Mouse (Mus musculus) testis, postnatal 14 days (tissue): ENCODE measurements around the gene Plce1.

Source experiments
- DNase-seq: peaks from one replicate; pipeline ENCODE4 v3.0.0; 2021; ENCODE audit warnings: low spot score

Plce1 gene

DNA sequence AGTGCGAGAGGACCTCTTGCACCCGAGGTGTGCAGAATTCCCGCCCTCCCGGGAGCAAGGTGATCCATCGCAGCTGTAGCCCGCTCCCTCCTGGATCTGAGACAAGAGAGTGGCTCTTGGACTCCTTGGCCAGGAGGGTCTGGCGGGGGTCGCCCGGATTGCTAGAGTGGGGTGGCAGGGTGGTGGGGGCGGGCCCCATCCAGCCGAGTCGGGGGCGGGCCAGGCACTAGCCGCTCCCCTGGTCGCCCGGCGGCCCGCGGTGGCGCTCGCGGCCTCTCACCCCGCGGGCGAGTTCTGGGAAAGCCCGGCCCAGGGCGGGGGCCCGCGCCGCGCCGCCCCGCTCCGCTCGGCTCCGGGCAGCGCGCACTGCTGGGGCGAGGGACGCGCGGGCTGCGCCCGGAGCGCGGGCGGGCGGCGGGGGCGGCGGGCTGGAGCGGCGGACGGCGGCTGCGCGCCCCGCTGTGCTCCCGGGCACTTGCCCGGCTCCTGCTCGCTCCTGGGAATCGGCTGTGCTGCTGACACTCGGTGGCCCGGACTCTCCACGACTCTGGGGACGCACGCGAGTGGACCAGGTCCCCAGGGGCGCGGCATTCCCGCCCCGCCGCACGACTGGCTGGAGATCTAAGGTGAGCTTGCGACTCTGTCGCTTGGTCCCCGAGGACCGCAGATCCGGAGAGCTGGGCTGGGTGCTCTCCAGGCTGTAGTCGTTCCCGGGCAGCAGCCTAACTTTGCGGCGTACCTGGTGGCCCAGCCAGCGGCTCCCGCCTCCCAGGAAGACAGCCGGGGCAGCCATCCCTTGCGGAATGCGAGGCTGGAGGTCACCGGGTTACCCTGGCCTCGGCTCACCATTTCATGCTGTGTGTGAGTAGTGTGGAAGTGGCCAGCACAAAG, at the start of gene Plce1:
Plce1 (plus strand) TSS at position 379 of the 891 bp plus-strand sequence.
- DNase-seq = peak; percentile 24

GRCm38 (mm10) chr19:38431326-38431725, 49.6 kb upstream of the Plce1 start:
- no peak for DNase-seq

- no peak for DNase-seq
These were observed 48.9 kb upstream of the Plce1 start for GRCm38 (mm10) chr19:38432021-38432420.

DNA sequence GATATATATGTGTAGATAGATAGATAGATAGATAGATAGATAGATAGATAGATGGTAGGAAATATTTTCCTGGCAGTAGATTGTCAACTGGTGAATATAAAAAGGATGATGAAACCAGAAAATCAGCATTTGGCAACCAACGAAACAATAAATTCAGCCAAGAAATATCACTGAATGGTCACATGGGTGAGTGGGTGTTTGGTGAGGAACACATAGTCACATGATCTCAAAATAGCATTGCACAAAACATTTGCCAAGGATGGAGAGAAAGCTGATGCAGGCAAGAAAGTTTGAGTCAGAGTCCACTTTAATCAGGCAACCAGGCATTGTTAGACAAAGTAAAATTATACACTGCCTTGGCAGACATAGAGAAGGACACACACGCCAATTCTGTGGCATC, 47.5 kb upstream of the Plce1 start:
- DNase-seq = no peak

- DNase-seq = no peak
These were observed 45.7 kb upstream of the Plce1 start for GRCm38 (mm10) chr19:38435221-38435620.

- DNase-seq = no peak
These were observed 39.0 kb upstream of the Plce1 start for GRCm38 (mm10) chr19:38441860-38442259.

DNA sequence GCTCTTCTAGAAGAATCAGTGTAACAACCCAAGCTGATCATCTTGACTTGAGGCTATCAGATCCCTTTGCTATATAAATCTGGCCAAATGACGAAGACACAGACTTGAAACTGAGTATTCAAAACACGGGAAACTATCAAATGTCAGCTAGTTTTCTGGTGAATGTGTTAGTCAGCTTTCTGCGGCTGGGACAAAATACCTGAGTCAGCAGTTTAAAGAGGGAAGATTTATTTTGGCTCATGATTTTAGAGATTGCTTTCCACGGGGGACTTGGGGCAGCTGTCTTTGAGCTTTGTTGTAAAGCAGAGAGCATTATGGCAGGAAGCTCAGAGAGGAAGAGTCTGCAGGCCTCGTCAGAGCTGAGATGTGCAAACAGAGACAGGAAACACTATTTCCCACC, 35.2 kb upstream of the Plce1 start:
- no peak for DNase-seq

DNA sequence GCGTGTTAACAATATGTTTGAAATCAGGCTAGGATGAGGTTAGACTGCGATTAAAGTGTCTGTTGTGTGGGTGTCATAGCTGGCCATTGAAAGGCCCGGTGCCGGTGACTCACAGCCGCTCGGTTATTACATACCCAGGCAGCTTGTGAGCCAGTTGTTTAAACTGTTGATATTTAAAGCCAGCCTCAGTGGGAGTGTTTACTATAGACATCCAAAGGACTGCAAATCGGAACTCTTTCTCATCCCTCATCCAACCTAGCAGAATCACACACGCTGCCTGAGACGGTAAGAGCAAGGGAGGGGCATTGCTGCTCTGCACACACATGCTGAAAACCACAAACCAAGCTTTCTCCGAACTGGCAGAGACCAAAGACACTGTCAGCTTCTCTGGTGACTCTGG, 25.7 kb upstream of the Plce1 start:
- DNase-seq = no peak

DNA sequence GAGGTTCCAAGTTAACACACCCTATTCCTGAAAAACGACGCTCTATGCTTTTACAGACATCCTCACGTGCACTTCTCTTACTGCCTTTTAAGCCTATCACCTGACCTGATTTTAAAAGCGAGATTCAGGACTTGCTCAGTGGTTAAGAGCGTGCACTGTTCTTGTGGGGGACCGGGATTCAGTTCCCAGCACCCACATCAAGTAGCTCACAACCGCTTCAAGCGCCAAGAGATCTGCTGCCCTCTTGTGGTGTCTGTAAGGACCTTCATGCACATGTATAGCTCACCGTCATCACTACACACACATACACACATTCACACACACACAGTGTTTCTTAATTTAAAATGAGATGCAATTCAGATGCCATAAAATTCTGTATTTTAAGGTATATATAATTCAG, 21.9 kb upstream of the Plce1 start:
- no peak for DNase-seq

- DNase-seq = no peak
These were observed 20.2 kb upstream of the Plce1 start for GRCm38 (mm10) chr19:38460696-38461095.

GRCm38 (mm10) chr19:38470257-38470893, 10.5 kb upstream of the Plce1 start:
- no peak for DNase-seq

DNA sequence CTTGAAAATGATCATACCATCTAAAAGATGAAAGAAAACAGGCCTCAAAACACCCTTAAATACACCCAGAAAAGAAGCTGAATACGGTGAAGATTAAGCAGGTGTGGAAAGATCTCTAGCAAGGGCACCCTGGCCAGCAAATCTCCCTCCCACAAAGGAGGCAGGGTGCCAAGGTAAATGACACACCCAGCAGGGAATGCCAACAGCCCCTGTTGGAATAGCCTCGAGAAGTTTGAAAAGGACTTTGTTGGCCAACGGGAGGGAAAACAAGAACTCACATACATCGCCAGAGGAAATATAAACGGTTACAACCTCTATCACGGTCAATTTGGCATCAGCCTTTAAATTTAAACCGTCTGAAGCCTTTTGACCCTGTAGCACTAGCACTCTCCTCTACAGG, 5.5 kb upstream of the Plce1 start:
- DNase-seq = no peak

DNA sequence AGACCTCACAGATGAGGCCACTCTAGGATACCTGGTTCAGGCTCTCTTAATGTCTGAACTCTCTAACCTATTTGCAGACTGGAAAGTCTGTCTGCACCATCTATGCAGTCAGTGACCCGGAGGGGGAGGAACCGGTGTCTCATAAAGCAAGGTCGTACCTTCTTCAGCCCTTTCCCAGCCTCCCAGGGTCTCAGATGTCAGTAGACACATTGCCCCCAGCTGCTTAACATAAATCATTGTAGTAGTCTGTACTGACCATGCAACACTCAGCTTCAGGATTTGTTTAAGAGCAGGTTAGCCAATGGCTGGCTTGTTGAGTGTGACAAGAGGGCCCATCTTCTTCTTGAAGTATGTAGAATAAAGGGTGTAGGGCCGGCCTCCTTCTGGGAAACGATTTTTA, 2.6 kb upstream of the Plce1 start:
- DNase-seq = no peak

DNA sequence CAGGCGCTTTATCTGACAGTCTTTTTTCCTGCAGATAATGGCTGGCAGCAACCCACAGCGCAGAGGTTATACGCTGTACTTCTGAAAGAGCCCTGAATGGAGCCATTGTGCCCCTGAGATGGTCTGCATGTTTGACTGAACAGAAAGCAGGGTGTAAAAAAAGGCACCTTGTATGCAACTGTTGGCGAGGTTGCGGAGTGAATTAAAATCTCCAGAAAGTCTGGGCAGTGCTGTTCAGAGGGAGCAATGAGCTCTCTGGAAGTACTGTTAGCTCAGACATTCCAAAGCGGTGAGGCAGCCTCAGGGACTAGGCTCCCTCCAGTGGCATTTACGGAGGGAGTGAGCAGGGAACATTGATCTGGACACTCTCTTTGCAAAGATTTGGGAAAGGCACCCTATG, 2.0 kb upstream of the Plce1 start:
- peak; percentile 73 for DNase-seq

- no peak for DNase-seq
These were observed 1.4 kb upstream of the Plce1 start for GRCm38 (mm10) chr19:38479473-38479872.

- DNase-seq = no peak
These were observed 671 bp upstream of the Plce1 start for GRCm38 (mm10) chr19:38480156-38480720.

- DNase-seq = no peak
These were observed 997 bp downstream of the Plce1 start for GRCm38 (mm10) chr19:38481906-38482305.

DNA sequence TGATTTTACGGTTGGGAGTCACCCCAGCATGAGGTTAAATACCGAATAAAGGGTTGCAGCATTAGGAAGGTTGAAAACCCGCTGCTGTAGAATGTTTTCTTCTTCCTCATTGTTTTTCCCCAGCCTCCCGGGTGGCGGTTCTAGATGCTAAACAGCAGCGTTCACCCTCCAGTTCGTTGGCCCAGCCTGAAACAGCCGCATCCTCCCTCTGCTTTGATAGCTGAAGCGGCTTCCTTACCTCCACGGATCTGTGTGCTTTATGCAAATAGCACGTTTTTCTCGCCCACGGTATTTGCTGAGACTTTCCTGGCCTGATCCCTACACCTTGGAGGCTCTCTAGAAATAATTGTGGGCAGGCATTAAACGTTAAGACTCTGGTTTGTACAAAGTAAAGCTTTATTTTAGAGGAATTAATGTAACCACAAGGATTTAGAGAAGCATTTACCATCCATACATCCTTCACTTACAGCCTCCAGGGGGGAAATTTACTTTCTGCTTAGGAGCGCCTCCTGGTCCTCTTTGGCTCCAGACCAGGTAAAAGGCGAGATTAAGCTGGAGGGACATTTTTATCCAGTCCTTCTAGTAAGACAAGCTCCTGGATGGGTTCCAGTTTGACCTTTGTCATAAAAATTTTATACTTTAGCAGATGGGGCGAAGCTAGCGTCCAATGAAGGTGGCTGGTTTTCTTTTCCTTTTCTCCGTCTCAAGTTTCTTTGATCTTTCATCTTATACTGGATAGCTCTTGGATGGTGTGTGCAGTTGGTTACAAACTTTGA, 1.7 kb downstream of the Plce1 start:
- no peak for DNase-seq

DNA sequence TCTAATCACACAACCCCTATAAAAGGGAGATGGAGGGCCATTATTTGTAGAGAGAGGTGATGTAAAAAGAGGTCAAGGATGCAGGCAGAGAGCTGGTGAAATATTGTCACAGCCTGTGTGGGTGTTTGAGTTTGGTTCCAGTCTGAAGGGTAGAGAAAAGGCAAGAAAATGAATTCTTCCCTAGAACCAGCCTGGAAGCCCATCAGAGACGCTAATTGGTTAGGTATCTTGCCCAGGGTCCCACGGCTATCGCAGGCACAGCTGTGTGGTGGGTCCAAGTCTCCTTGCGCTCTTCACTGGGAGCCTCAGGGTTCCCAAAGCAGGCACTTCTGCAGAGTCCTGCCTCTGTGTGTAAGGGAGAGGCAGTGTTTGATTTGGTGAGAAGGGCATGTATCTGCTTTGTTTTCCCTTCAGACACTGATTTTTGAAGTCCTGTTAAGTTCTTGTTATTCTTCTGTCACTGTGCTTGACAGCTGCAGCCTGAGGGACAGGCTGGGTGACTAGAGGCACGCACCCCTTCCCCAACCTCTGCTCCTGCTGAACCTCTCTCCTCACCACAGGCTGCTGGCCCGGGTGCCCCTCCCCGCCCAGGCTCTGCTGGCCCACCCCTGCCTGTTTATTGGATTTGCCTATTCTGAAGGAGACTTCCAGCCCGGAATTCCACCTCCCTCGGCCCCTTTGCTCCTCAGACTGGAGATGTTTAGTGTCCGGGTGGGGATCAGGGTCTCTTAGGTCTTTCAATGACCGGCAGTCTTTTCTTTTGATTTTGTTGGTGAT, 5.1 kb downstream of the Plce1 start:
- no peak for DNase-seq

GRCm38 (mm10) chr19:38487501-38487900, 6.6 kb downstream of the Plce1 start:
- DNase-seq = peak; percentile 26

DNA sequence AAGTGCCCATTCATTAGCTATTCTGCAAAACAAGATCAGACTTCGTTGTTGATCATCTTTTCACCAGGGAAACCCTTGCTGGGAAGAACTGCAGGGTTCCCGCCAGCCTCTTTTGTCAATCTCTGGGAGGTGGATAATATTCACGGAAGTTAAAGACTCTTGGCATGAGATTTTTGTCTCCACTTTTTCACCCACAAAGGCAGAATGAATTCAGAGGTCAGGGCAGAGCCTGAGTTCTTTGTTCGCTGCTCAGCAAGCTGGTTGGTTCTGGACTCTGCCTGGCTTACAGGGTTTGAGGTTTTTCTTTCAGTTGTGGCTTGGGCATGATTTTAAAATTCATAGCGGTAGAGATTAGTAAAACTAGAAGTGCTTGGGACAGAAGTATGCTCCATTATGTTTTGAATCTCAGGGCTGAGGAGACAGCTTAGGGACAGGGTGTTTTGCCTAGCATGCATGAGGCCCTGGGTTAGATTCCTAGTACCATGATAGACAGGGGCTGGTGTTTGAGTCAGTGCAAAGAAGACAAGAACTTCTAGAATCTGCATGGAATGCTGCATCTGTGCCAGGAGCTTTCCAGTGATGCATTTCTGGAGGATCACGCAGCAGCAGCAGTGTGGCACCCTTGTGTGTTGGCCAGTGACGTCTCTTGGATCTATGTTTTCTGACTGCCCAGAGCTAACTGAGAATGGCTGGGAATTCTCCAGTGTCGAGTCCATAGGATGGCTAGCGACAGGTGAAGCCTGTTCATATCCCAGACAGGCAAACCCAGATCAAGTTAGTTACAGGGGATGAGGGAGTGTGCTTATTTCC, 7.4 kb downstream of the Plce1 start:
- no peak for DNase-seq
